Mouse (Mus musculus) liver, embryonic 11.5 days (tissue): Measurements from ENCODE around the gene Pcolce2. TPM values are rescaled to one million over a fixed set of nuclear protein-coding genes. Genes with fewer than 3 reads are reported as not detected.

Source experiments
- ATAC-seq: fragments of 200-750 bp; cut with Nextera tagmentation; replicated peaks from 2 replicates; pipeline ENCODE4 v1.8.0; 2017; ENCODE audit warnings: moderate number of reproducible peaks, mild to moderate bottlenecking, moderate TSS enrichment, moderate library complexity; ENCODE audit not compliant: low FRiP score
- DNase-seq: peaks from one replicate; pipeline ENCODE4 v3.0.0-alpha.2; 2017; ENCODE audit warnings: low spot score
- H3K27ac ChIP-seq: fragments of 300-500 bp; sonication (generic); 2 replicates; pipeline ENCODE4 v1.5.1; 2014; ENCODE audit warnings: mild to moderate bottlenecking, low read depth, low read length, control low read depth
- H3K27me3 ChIP-seq: fragments of 300-500 bp; sonication (generic); replicated peaks from 2 replicates; pipeline ENCODE4 v1.6.1; 2014; ENCODE audit warnings: low read length, mixed read lengths; ENCODE audit not compliant: control insufficient read depth, insufficient read depth
- H3K36me3 ChIP-seq: fragments of 300-500 bp; sonication (generic); 2 replicates; pipeline ENCODE4 v1.6.1; 2014; ENCODE audit warnings: mild to moderate bottlenecking, low read length, moderate library complexity, mixed read lengths; ENCODE audit not compliant: control insufficient read depth, insufficient read depth
- H3K4me1 ChIP-seq: fragments of 300-500 bp; sonication (generic); replicated peaks from 2 replicates; pipeline ENCODE4 v1.6.1; 2014; ENCODE audit warnings: low read length, mixed read lengths; ENCODE audit not compliant: control insufficient read depth, insufficient read depth
- H3K4me2 ChIP-seq: fragments of 300-500 bp; sonication (generic); 2 replicates; pipeline ENCODE4 v1.6.1; 2014; ENCODE audit warnings: mild to moderate bottlenecking, control low read depth, moderate library complexity
- H3K4me3 ChIP-seq: fragments of 300-500 bp; sonication (generic); 2 replicates; pipeline ENCODE4 v1.5.1; 2014; ENCODE audit warnings: low read depth, low read length, control low read depth
- H3K9ac ChIP-seq: fragments of 300-500 bp; sonication (generic); 2 replicates; pipeline ENCODE4 v1.6.1; 2014; ENCODE audit warnings: low read depth, low read length, control low read depth
- H3K9me3 ChIP-seq: fragments of 300-500 bp; sonication (generic); 2 replicates; pipeline ENCODE4 v1.6.1; 2016; ENCODE audit warnings: low read length, inconsistent platforms, mixed read lengths; ENCODE audit not compliant: control insufficient read depth
- WGBS: fragments of 180-500 bp; shearing (Covaris S2); extraction: QIAGEN DNeasy Blood & Tissue Kit; methylation state at CpG from one replicate; pipeline ENCODE4 v1.1.7; 2014; 5-methylcytosine and 5-hydroxymethylcytosine counted together
- polyA plus RNA-seq: library from polyadenylated mRNA; unstranded; fragments of >200 nt; fragmentation: Nextera tagmentation; extraction: Ambion mirVana; gene quantifications from 2 replicates; pipeline ENCODE4 v1.2.1, GENCODE M21; 2014

Pcolce2 gene
- polyA plus RNA-seq, 1 experiment from 2014 or later, result 14.0 TPM

GRCm38 (mm10) chr9:95667836-95668235 is 30.4 kb downstream of the Pcolce2 start:
- WGBS, result 56% methylated on average over 9 of the region's 9 CpGs
- no peak overlapping the region for H3K4me2 ChIP-seq
- H3K9ac ChIP-seq, result no peak overlapping the region
- H3K4me3 ChIP-seq, result no peak overlapping the region
- no peaks in the 10 kb centered on the region for H3K27me3 ChIP-seq
- H3K36me3 ChIP-seq, result no peaks in the 10 kb centered on the region
- 0 out of 2 replicates have a peak, but pooled peaks cover 2% of the 10 kb centered on the region for H3K9me3 ChIP-seq
- H3K27ac ChIP-seq, result no peak overlapping the region
- DNase-seq (no peak), ATAC-seq (no peak)
- no peaks in the 10 kb centered on the region for H3K4me1 ChIP-seq

GRCm38 (mm10) chr9:95668306-95668705 is 30.9 kb downstream of the Pcolce2 start:
- DNase-seq (no peak), ATAC-seq (no peak)
- Histone ChIP-seq H3K9me3 (0 out of 2 replicates have a peak, but pooled peaks cover 2% of the 10 kb centered on the region), H3K27me3 (no peaks in the 10 kb centered on the region), H3K9ac (no peak overlapping the region), H3K27ac (no peak overlapping the region), H3K36me3 (no peaks in the 10 kb centered on the region), H3K4me1 (no peaks in the 10 kb centered on the region), H3K4me3 (no peak overlapping the region), H3K4me2 (no peak overlapping the region)
- 75% methylated on average over 5 of the region's 5 CpGs for WGBS

GRCm38 (mm10) chr9:95672331-95672730 is 34.9 kb downstream of the Pcolce2 start:
- H3K36me3 ChIP-seq, result no peaks in the 10 kb centered on the region
- DNase-seq (no peak), ATAC-seq (no peak)
- H3K9me3 ChIP-seq, result 0 out of 2 replicates have a peak, but pooled peaks cover 2% of the 10 kb centered on the region
- no peaks in the 10 kb centered on the region for H3K4me1 ChIP-seq
- no peak overlapping the region for H3K4me2 ChIP-seq
- H3K27me3 ChIP-seq, result no peaks in the 10 kb centered on the region
- H3K9ac ChIP-seq, result no peak overlapping the region
- no peak overlapping the region for H3K4me3 ChIP-seq
- 93% methylated on average over 3 of the region's 3 CpGs for WGBS
- no peak overlapping the region for H3K27ac ChIP-seq

- 75% methylated on average over 6 of the region's 6 CpGs for whole genome bisulfite sequencing
- H3K4me3 ChIP-seq, result no peak overlapping the region
- no peak overlapping the region for H3K9ac ChIP-seq
- no peaks in the 10 kb centered on the region for H3K36me3 ChIP-seq
- H3K4me1 ChIP-seq, result no peaks in the 10 kb centered on the region
- H3K27ac ChIP-seq, result no peak overlapping the region
- 0 out of 2 replicates have a peak, but pooled peaks cover 2% of the 10 kb centered on the region for H3K9me3 ChIP-seq
- no peak for DNase-seq
- no peak overlapping the region for H3K4me2 ChIP-seq
- ATAC-seq, result no peak
- no peaks in the 10 kb centered on the region for H3K27me3 ChIP-seq
These were observed 35.4 kb downstream of the Pcolce2 start for GRCm38 (mm10) chr9:95672760-95673159.

- no peak for ATAC-seq
- Histone ChIP-seq H3K4me2 (no peak overlapping the region), H3K27me3 (no peaks in the 10 kb centered on the region), H3K9ac (no peak overlapping the region), H3K4me3 (no peak overlapping the region), H3K27ac (no peak overlapping the region), H3K36me3 (no peaks in the 10 kb centered on the region), H3K9me3 (0 out of 2 replicates have a peak, but pooled peaks cover 2% of the 10 kb centered on the region), H3K4me1 (no peaks in the 10 kb centered on the region)
- DNase-seq, result no peak
- 77% methylated on average over 9 of the region's 9 CpGs for WGBS
These were observed 37.8 kb downstream of the Pcolce2 start for GRCm38 (mm10) chr9:95675064-95675699.

GRCm38 (mm10) chr9:95676021-95676420 is 38.6 kb downstream of the Pcolce2 start:
- H3K36me3 ChIP-seq, result no peaks in the 10 kb centered on the region
- ATAC-seq, result no peak
- H3K9ac ChIP-seq, result no peak overlapping the region
- no peak overlapping the region for H3K4me2 ChIP-seq
- H3K4me3 ChIP-seq, result no peak overlapping the region
- 87% methylated on average over 4 of the region's 4 CpGs for whole genome bisulfite sequencing
- no peak for DNase-seq
- H3K4me1 ChIP-seq, result no peaks in the 10 kb centered on the region
- no peak overlapping the region for H3K27ac ChIP-seq
- H3K9me3 ChIP-seq, result 0 out of 2 replicates have a peak, but pooled peaks cover 2% of the 10 kb centered on the region
- no peaks in the 10 kb centered on the region for H3K27me3 ChIP-seq

GRCm38 (mm10) chr9:95679966-95680365 is 42.6 kb downstream of the Pcolce2 start:
- no peak overlapping the region for H3K27ac ChIP-seq
- H3K27me3 ChIP-seq, result no peaks in the 10 kb centered on the region
- H3K36me3 ChIP-seq, result no peaks in the 10 kb centered on the region
- DNase-seq, result no peak
- no peaks in the 10 kb centered on the region for H3K9me3 ChIP-seq
- 76% methylated on average over 7 of the region's 7 CpGs for WGBS
- no peaks in the 10 kb centered on the region for H3K4me1 ChIP-seq
- no peak for ATAC-seq
- H3K9ac ChIP-seq, result no peak overlapping the region
- H3K4me2 ChIP-seq, result no peak overlapping the region
- no peak overlapping the region for H3K4me3 ChIP-seq

- ATAC-seq (no peak), DNase-seq (no peak)
- H3K36me3 ChIP-seq, result no peaks in the 10 kb centered on the region
- H3K4me2 ChIP-seq, result no peak overlapping the region
- H3K9ac ChIP-seq, result no peak overlapping the region
- no peaks in the 10 kb centered on the region for H3K4me1 ChIP-seq
- no peaks in the 10 kb centered on the region for H3K27me3 ChIP-seq
- H3K4me3 ChIP-seq, result no peak overlapping the region
- H3K27ac ChIP-seq, result no peak overlapping the region
- H3K9me3 ChIP-seq, result no peaks in the 10 kb centered on the region
- 81% methylated on average over 11 of the region's 11 CpGs for WGBS
These were observed 43.3 kb downstream of the Pcolce2 start for GRCm38 (mm10) chr9:95680691-95681090.
